Mouse (Mus musculus): ENCODE data around the gene Hmgn2.

The Hmgn2 gene

DNA sequence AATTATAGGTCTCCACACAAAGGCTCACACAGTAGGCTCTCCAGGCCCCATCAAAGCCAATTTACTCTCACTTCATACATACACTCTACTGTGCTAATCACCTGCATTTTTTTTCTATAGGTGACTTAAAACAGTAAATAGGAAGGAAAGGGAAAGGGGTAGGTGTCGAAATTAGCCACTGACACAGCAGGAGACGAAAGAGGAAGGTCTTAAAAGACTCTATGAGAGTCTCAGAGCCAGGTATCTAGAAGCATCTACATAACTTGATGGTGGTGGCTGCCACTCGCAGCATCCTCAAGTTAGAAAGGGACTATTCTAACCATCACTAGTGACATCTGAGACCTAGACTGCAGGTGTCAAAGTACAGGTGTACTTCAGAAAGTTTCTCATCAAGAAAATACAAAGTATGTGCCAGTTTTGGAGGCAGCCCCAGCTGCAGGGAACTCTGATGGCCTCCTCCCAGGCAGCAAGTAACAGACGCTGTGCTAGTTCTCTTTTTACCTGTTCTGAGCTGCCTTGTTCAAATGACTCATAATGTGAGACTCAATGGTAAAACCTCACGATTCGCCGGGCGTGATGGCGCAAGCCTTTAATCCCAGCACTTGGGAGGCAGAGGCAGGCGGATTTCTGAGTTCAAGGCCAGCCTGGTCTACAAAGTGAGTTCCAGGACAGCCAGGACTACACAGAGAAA lies 9.7 kb upstream of the Hmgn2 start:
- DNase-seq = no peak

- DNase-seq = no peak
Measured at GRCm38 (mm10) chr4:133971741-133972140, 3.3 kb upstream of the Hmgn2 start.

- no peak for DNase-seq
Measured at GRCm38 (mm10) chr4:133970876-133971275, 2.4 kb upstream of the Hmgn2 start.

- DNase-seq = no peak
Measured at GRCm38 (mm10) chr4:133970196-133970595, 1.7 kb upstream of the Hmgn2 start.

DNA sequence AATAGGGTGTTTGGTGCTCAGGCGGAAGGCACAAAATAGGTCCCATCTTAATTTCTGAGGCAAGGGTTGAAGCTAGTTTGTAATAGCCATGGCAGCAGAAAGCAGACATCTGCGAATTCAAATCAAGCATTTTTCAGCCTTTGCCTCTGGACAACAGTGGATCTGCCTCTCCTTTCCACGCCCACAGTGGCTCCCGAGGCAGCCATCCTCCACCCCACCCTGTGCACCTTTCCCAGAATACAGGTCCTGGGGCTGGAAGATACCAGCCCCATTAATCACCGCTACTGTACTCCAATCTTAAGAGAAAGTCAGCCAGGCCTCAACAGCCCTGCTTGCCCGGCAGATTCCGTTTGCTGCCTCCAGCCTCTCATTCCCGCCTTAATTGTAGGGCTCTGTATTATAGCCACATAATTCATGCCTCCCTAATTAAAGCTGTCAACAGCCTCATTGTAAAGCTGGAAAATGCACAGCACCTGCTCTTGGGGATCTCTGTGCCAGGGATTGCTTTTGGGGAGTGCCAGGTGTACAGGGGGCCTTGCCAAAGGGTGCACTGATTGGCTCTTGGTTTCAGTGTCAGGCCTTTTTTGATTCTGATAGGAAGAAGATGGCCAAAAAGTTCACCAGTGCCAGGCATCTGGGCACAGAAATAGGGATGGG lies 792 bp upstream of the Hmgn2 start:
- no peak for DNase-seq

DNA sequence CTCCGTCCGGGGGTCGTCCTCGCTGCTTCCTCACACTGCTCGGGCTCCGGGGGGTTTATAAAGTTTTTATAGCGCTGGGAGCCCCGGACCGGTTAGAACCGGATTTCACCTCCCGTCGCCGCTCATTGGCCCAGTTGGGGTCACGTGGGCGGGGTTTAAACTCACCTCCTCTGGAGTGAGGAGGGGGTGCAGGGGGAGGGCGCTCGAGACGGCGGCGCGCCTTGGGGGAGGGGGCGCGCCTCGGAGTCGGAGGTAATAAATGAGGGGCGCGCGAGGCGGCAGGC lies 642 bp downstream of the Hmgn2 start:
- DNase-seq = peak; percentile 96

DNA sequence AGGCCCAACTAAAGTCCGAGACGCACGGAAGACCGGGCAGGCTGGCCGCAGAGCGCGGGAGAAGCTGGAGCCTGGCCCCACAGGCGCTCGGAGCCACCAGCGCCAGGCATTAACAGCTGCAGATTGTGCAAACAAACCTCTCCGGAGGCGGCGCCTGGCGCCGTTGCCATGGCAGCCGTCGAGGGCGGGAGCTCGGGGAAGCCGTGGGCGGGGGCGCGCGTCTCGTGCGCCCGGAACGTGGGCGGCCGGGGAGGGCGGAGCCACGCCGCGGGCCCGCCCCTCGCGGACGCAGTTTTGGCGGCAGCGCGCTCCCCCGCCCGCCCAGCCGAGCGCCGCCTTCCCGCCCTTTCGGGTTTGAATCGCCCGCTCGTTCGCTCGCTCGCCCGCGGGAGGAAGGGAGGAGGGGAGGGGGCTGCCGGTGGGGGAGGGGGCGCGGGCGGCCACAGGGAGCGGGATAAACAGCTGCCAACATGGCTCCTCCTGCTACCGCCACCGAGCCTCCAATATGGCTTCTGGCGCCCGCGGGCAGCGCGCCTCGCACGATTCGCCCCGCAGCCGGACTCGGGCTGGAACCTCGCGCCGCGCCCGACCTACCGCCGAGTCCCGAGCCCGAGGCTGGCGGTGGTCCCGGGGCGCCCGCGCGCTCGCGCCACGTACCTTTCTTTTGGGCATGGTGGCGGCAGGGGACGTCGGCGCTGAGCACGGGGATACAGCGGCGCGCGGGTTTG lies 1.1 kb downstream of the Hmgn2 start:
- DNase-seq = peak; percentile 99

DNA sequence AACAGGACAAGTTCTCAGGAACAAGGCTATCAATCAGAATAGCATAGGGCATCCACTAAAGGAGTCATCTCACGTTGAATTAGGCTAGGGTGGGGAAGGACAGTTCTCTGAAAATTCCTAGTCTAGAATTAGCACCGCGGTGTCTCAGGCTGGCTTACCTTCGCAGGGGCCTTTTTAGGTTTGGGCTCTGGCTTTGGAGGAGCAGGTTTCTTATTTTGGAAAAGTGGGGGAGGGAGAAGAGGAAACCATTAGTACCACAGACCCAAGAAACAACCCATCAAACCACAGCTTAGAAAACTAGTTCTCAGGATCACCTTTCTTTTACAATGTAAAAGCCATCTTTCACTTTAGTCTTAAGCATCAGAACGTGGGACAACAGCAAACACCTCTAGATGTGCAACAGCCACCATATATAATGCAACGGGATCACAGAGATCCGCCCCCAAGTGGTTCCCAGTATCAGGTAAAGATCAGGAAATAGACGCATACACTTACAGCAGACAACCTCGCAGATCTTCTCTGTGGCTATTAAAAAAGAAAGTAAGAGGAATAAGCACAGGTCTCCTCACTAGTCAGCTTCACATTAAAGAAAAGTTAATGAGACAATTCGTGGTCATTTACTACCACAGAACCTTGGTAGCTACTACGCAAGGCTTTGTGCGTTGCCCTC lies 2.0 kb downstream of the Hmgn2 start:
- no peak for DNase-seq

DNA sequence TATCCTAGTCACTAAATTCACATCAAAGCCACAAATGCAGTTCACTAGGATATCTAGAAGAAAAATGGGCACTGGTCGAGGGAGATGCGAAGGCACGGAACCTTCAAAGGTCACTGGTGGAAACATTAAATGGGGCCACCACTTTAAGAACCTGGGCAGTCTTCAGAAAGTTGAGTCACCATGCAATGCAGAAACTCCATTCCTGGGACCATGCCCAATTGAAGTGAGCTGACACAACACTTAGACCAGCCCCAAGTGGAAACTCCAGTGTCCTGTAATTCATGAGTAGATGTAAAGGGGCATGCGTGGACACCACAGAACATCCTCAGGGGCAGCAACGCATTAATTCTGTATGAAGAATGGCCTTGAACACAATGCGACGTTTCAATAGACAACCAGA lies 5.9 kb downstream of the Hmgn2 start:
- DNase-seq = no peak

- no peak for DNase-seq
Measured at GRCm38 (mm10) chr4:133958884-133959283, 9.6 kb downstream of the Hmgn2 start.

DNA sequence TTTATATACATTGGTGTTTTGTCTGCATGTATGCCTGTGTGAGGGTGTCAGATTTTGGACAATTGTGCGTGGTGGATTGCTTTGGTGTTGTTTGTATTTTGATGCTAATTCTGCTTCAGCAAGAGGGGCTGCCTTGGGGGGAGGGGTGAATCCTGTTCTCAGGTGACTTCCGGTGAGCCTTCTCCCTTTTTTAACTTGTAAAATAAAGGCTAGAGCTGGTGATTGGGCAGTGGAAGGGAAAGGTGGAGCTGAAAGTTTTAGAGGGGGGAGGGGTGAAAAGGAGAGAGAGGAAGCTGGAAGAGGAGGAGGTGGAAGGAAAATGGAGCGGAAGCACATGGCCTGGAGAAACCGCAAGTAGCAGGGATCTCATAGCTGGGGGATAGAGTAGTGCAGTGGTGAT lies 12.1 kb downstream of the Hmgn2 start:
- DNase-seq = no peak

- no peak for DNase-seq
Measured at GRCm38 (mm10) chr4:133946736-133947135, 21.7 kb downstream of the Hmgn2 start.

- no peak for DNase-seq
Measured at GRCm38 (mm10) chr4:133943791-133944190, 24.7 kb downstream of the Hmgn2 start.

- DNase-seq = no peak
Measured at GRCm38 (mm10) chr4:133942679-133943078, 25.8 kb downstream of the Hmgn2 start.

GRCm38 (mm10) chr4:133941576-133941975 lies 26.9 kb downstream of the Hmgn2 start:
- DNase-seq = no peak

GRCm38 (mm10) chr4:133940386-133941260 lies 27.8 kb downstream of the Hmgn2 start:
- no peak for DNase-seq

- no peak for DNase-seq
Measured at GRCm38 (mm10) chr4:133938077-133938476, 30.4 kb downstream of the Hmgn2 start.

- DNase-seq = no peak
Measured at GRCm38 (mm10) chr4:133931785-133932184, 36.7 kb downstream of the Hmgn2 start.

DNA sequence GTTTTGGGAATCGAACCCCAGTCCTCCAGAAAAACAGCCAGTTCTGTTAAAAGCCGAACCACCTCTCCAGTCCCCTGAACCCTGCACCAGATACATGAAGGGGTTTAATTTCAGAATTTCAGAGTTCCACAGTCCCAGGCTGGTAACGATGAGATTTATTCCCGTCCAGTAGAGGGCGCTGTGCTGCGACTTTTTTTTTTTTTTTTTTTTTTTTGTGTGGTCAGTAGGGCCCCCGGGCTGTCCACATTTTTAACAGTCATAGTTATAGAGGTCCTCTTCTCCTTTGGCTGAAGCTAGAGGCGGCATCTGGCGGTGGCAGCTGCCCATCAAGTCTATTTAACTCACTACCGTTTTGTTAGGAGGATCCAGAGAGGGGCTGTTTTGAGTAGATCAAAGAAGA lies 37.1 kb downstream of the Hmgn2 start:
- peak; percentile 35 for DNase-seq

GRCm38 (mm10) chr4:133929278-133929670 lies 39.2 kb downstream of the Hmgn2 start:
- no peak for DNase-seq

- DNase-seq = peak; percentile 30
Measured at GRCm38 (mm10) chr4:133928576-133929277, 39.7 kb downstream of the Hmgn2 start.

- no peak for DNase-seq
Measured at GRCm38 (mm10) chr4:133925204-133925603, 43.2 kb downstream of the Hmgn2 start.

All from thymus, postnatal 4 days (tissue).